Mouse (Mus musculus) hindbrain, embryonic 12.5 days (tissue): ENCODE measurements around the gene Card9. TPM values are rescaled to one million over a fixed set of nuclear protein-coding genes. Genes with fewer than 3 reads are reported as not detected.

Experiments
- ATAC-seq: fragments of 200-750 bp; cut with Nextera tagmentation; 2 replicates; pipeline ENCODE4 v1.8.0; 2017; ENCODE audit warnings: moderate TSS enrichment; ENCODE audit not compliant: low FRiP score
- H3K27ac ChIP-seq: fragments of 300-500 bp; sonication (generic); 2 replicates; pipeline ENCODE4 v1.5.1; 2016; ENCODE audit warnings: mild to moderate bottlenecking
- H3K27me3 ChIP-seq: fragments of 300-500 bp; sonication (generic); 2 replicates; pipeline ENCODE4 v1.6.1; 2016; ENCODE audit warnings: mild to moderate bottlenecking
- H3K36me3 ChIP-seq: fragments of 300-500 bp; sonication (generic); 2 replicates; pipeline ENCODE4 v1.6.1; 2016; ENCODE audit warnings: mild to moderate bottlenecking
- H3K4me1 ChIP-seq: fragments of 300-500 bp; sonication (generic); 2 replicates; pipeline ENCODE4 v1.6.1; 2016
- H3K4me2 ChIP-seq: fragments of 300-500 bp; sonication (generic); replicated peaks from 2 replicates; pipeline ENCODE4 v1.6.1; 2016; ENCODE audit warnings: mild to moderate bottlenecking
- H3K4me3 ChIP-seq: fragments of 300-500 bp; sonication (generic); 2 replicates; pipeline ENCODE4 v1.5.1; 2016; ENCODE audit warnings: mild to moderate bottlenecking
- H3K9ac ChIP-seq: fragments of 300-500 bp; sonication (generic); 2 replicates; pipeline ENCODE4 v1.6.1; 2016; ENCODE audit warnings: mild to moderate bottlenecking, moderate library complexity
- H3K9me3 ChIP-seq: fragments of 300-500 bp; sonication (generic); replicated peaks from 2 replicates; pipeline ENCODE4 v1.6.1; 2016; ENCODE audit warnings: mild to moderate bottlenecking
- WGBS: fragments of 180-500 bp; shearing (Covaris S2); methylation state at CpG from one replicate; pipeline ENCODE4 v1.1.7; 2016; 5-methylcytosine and 5-hydroxymethylcytosine counted together
- polyA plus RNA-seq: library from polyadenylated mRNA; unstranded; fragments of >200 nt; fragmentation: Nextera tagmentation; extraction: Ambion mirVana; gene quantifications from 2 replicates; pipeline ENCODE4 v1.2.1, GENCODE M21; 2016

The Card9 gene
- polyA plus RNA-seq, 1 experiment from 2014 or later, result 1.1 TPM

DNA sequence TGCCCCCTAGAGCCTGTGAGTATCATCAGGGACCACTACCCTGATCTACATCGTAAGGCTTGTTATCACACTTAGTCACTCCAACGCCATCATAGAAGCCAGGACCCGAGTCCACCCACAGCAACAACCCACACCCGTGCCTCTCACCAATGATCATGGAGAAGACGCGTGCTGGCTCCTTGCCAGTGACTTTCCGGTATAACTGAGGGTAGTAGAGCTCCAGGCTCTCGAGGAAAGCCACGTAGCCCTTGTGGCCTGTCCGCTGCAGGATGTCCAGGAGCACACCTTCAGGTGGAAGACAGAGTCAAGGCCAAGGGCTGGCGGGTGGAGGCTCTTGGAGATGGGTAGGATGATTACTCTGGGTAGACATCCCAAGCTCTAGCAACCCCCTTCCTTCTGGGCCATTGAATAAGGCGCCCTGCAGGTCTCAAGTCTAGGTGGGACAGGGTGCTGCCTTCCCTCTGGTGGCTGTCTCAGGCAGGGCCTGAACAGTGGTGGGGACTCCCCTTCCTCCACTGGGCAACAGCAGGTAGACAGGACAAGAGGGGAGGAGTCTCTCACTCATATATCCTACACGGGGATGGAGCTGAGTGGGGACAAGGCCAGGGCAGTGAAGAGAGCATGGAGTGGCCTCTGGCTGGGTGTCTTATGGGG is 1.9 kb downstream of the Card9 start:
- peaks cover 5% of the 10 kb centered on the region for H3K4me1 ChIP-seq
- H3K9me3 ChIP-seq, result no peaks in the 10 kb centered on the region
- H3K27me3 ChIP-seq, result no peaks in the 10 kb centered on the region
- no peak overlapping the region for H3K4me2 ChIP-seq
- H3K27ac ChIP-seq, result no peak overlapping the region
- H3K4me3 ChIP-seq, result no peak overlapping the region
- H3K9ac ChIP-seq, result no peak overlapping the region
- H3K36me3 ChIP-seq, result peaks cover 16% of the 10 kb centered on the region
- WGBS, result 91% methylated on average over 13 of the region's 13 CpGs
- ATAC-seq, result no peak

DNA sequence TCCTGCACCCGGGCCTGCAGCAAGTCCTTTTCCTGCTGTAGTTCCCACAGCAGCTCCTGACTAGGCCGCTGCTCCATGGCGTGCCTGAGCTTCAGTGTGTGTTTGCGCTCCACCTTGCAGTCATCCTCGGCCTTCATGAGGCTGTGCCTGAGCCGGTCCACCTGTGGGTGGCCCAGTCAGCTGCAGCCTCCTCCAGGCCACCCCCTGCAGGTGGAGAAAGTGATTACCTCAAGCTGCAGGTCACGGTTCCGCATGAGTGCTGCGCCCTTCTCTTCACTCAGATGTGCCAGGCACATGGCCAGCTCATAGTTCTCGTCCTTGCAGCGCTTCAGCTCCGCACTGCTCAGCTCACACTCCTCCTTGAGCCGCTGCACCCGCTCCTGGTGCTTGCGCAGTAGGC is 3.2 kb downstream of the Card9 start:
- ATAC-seq, result no peak
- Histone ChIP-seq H3K4me2 (no peak overlapping the region), H3K36me3 (peaks cover 7% of the 10 kb centered on the region; the same call in 1 of the 2 replicates), H3K4me3 (no peak overlapping the region), H3K4me1 (peaks cover 16% of the 10 kb centered on the region), H3K27ac (no peak overlapping the region), H3K9me3 (no peaks in the 10 kb centered on the region), H3K27me3 (no peaks in the 10 kb centered on the region), H3K9ac (peak overlapping the region; percentile 13; the same call in 1 of the 2 replicates)
- WGBS, result 58% methylated on average over 15 of the region's 15 CpGs

DNA sequence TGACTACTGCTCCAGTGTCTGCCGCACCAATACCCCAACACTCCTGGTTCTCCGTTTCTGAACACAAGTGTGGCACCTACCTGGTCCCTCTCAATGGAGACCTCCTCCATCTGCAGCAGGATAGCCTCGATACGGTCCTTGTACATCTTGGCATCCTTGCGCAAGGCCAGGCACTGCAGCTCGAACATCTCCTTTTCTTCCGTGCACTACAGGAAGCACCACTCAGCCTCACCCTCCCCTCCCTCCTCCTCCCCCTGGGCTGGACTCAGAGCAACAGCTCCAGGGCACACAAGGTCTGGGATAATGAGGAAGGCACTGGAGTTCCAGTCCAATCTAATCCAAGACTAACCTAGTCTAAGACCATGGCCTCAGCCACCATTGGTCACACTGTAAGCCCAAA is 4.0 kb downstream of the Card9 start:
- Histone ChIP-seq H3K27ac (no peak overlapping the region), H3K4me1 (peaks cover 18% of the 10 kb centered on the region), H3K9me3 (no peaks in the 10 kb centered on the region), H3K27me3 (no peaks in the 10 kb centered on the region), H3K4me3 (no peak overlapping the region), H3K9ac (no peak overlapping the region), H3K4me2 (no peak overlapping the region), H3K36me3 (peaks cover 7% of the 10 kb centered on the region; the same call in 1 of the 2 replicates)
- ATAC-seq, result no peak
- 78% methylated on average over 7 of the region's 7 CpGs for WGBS

DNA sequence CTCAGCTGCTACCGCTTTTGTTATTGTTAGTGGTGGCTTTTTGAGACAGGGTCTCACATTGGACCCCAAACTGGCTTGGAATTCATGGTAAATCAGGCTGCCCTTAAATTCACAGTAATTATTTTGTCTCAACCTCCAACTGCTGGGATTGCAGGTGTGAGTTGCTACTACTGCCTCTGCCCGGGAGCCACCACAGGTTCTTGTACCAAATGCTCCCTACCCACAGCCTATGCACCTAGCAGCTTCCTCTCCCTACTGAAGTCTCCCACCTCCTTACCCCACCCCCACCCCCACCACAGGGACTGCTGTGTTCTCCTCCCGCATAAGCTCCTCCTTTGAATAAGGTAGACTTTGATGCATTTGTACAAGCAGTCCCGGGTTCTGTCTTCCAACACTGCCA is 4.5 kb downstream of the Card9 start:
- Histone ChIP-seq H3K9me3 (no peaks in the 10 kb centered on the region), H3K4me2 (no peak overlapping the region), H3K27me3 (no peaks in the 10 kb centered on the region), H3K4me3 (no peak overlapping the region), H3K27ac (no peak overlapping the region), H3K9ac (no peak overlapping the region), H3K4me1 (peaks cover 20% of the 10 kb centered on the region), H3K36me3 (peaks cover 5% of the 10 kb centered on the region; the same call in 1 of the 2 replicates)
- ATAC-seq, result no peak
- WGBS, result 86% methylated on average over 4 of the region's 4 CpGs

DNA sequence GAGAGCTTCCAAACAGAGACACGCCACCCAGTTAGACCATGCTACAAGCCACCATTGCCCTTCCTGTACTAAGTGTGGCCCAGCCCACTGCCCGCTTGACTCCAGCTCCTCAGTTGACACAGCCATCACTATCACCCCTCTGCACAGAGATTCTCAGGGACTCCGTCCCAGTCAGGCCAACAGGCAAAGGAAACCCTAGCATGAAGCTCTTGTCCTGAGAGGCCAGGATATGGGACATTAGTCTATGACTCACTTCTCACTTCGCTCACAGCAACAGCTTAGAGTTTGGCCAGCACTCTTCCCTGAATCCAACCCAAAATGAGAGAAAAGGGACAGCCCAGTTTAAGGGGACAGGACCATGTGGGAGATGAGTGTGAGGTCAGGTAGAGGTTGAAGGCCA is 6.3 kb downstream of the Card9 start:
- H3K27me3 ChIP-seq, result no peaks in the 10 kb centered on the region
- H3K9ac ChIP-seq, result 0 out of 2 replicates have a peak overlapping the region, but pooled peaks have one; percentile 13
- peaks cover 9% of the 10 kb centered on the region for H3K36me3 ChIP-seq
- 92% methylated on average over 4 of the region's 4 CpGs for WGBS
- H3K27ac ChIP-seq, result no peak overlapping the region
- peaks cover 30% of the 10 kb centered on the region for H3K4me1 ChIP-seq
- no peak overlapping the region for H3K4me3 ChIP-seq
- no peak overlapping the region for H3K4me2 ChIP-seq
- ATAC-seq, result no peak
- no peaks in the 10 kb centered on the region for H3K9me3 ChIP-seq

DNA sequence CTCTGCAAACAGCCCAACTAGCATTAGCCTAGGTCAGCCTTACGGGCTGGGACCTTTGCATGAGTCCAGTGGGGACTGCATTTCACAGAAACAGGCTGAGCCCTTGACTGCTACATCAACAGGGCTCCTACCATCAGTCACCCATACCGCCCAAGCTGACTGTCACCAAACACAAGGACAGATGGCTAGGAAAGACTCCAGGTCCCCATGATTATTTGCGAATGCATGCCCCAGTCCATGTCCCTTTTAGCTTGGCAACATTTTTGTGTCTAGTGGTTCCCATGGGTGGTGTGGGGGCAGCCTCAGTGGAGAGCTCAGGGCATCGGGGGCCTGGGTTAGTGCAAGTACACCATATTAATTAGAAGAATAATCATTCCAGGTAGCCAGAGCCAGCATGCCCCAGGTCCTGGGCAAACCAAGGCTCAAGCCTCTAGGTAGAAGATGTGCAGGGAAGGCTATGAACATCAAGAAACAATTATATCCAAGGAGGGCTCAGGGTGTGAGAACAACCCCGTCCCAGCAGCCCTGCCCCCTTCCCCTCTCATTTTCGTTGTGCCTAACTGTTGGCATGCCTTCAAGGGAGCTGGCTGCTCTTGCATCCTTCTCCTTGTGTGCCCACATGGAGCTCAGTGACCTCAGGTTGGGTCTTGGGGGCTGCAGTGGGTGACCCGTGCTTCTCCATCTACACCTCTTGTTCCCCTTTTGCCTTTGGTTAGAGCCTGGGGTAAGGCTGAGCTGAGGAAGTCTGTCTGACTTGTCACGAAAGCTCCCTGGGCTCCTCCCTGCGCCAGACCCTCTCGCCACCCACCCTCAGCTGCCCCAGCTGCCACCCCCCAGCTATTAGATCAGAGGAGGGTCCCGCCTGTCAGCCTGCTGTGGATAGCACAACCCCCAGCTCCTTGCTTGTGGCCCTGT is 7.4 kb downstream of the Card9 start:
- Histone ChIP-seq H3K36me3 (peaks cover 20% of the 10 kb centered on the region), H3K27me3 (no peaks in the 10 kb centered on the region), H3K4me1 (peaks cover 30% of the 10 kb centered on the region), H3K4me2 (peak overlapping the region; percentile 96), H3K9me3 (no peaks in the 10 kb centered on the region), H3K27ac (no peak overlapping the region), H3K9ac (peak overlapping the region; percentile 91), H3K4me3 (peak overlapping the region; percentile 78)
- no peak for ATAC-seq
- WGBS, result 83% methylated on average over 11 of the region's 11 CpGs

- Histone ChIP-seq H3K27ac (peak overlapping the region; percentile 75), H3K9me3 (no peaks in the 10 kb centered on the region), H3K4me1 (peaks cover 26% of the 10 kb centered on the region), H3K36me3 (peaks cover 29% of the 10 kb centered on the region), H3K4me3 (peak overlapping the region; percentile 78), H3K27me3 (no peaks in the 10 kb centered on the region), H3K4me2 (peak overlapping the region; percentile 96), H3K9ac (peak overlapping the region; percentile 91)
- ATAC-seq, result peak; percentile 41
- WGBS, result 2% methylated on average over 36 of the region's 36 CpGs
Observed at GRCm38 (mm10) chr2:26352291-26352910, 8.3 kb downstream of the Card9 start.

- H3K4me2 ChIP-seq, result peak within 1 kb of the TSS; percentile 96
- peaks cover 26% of the 10 kb centered on the region for H3K4me1 ChIP-seq
Observed at GRCm38 (mm10) chr2:26351358-26352290, 9.1 kb downstream of the Card9 start, which contains the start of gene Dnlz. Gene Dnlz, minus strand, starts transcription at chr2:26352110.

GRCm38 (mm10) chr2:26348241-26348640 is 12.5 kb downstream of the Card9 start:
- no peak for ATAC-seq
- Histone ChIP-seq H3K4me1 (peaks cover 21% of the 10 kb centered on the region), H3K9me3 (no peaks in the 10 kb centered on the region), H3K27me3 (no peaks in the 10 kb centered on the region), H3K9ac (no peak overlapping the region), H3K4me3 (no peak overlapping the region), H3K36me3 (peaks cover 71% of the 10 kb centered on the region), H3K4me2 (no peak overlapping the region), H3K27ac (peak overlapping the region; percentile 7; the same call in 1 of the 2 replicates)
- WGBS, result 72% methylated on average over 6 of the region's 6 CpGs

More at GRCm38 (mm10) chr2:26351358-26352290, 9.1 kb downstream of the Card9 start, which contains the start of gene Dnlz:
- H3K27ac ChIP-seq, result peak within 1 kb of the TSS; percentile 88
- 3% methylated on average over 62 of the region's 62 CpGs for WGBS
- peak; percentile 79 for ATAC-seq
- H3K36me3 ChIP-seq, result peaks cover 37% of the 10 kb centered on the region
- H3K9me3 ChIP-seq, result no peaks in the 10 kb centered on the region
- H3K9ac ChIP-seq, result peak within 1 kb of the TSS; percentile 91
- peak within 1 kb of the TSS; percentile 78 for H3K4me3 ChIP-seq
- H3K27me3 ChIP-seq, result no peaks in the 10 kb centered on the region

- no peak overlapping the region for H3K4me2 ChIP-seq
Observed at GRCm38 (mm10) chr2:26342609-26343490, 17.9 kb downstream of the Card9 start.

More at GRCm38 (mm10) chr2:26342609-26343490, 17.9 kb downstream of the Card9 start:
- no peak overlapping the region for H3K27ac ChIP-seq
- no peaks in the 10 kb centered on the region for H3K27me3 ChIP-seq
- peaks cover 95% of the 10 kb centered on the region for H3K36me3 ChIP-seq
- no peaks in the 10 kb centered on the region for H3K9me3 ChIP-seq
- WGBS, result 72% methylated on average over 11 of the region's 11 CpGs
- H3K9ac ChIP-seq, result no peak overlapping the region
- ATAC-seq, result no peak
- no peaks in the 10 kb centered on the region for H3K4me1 ChIP-seq
- H3K4me3 ChIP-seq, result no peak overlapping the region
